Mouse (Mus musculus): ENCODE measurements around the gene Ubap2l. TPM values are rescaled to one million over a fixed set of nuclear protein-coding genes. Genes with fewer than 3 reads are reported as not detected.

The Ubap2l gene
- total RNA-seq, 2 experiments from 2014 or later: 152 to 166 TPM

DNA sequence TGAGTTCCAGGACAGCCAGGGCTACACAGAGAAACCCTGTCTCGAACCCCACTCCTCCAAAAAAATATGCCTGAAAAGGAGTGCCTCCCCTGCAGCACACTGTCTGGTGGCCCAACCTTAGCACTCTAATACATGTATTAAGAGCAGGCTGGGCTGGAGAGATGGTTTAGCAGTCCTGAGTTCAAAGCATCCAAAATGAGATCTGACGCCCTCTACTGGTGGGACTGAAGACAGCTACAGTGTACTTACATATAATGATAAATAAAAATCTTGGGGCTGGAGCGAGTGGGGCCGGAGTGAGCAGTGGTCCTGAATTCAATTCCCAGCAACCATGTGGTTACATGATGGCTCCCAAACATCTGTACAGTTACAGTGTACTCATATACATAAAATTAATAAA lies 85.5 kb downstream of the Ubap2l start:
- DNase-seq: no peak

DNA sequence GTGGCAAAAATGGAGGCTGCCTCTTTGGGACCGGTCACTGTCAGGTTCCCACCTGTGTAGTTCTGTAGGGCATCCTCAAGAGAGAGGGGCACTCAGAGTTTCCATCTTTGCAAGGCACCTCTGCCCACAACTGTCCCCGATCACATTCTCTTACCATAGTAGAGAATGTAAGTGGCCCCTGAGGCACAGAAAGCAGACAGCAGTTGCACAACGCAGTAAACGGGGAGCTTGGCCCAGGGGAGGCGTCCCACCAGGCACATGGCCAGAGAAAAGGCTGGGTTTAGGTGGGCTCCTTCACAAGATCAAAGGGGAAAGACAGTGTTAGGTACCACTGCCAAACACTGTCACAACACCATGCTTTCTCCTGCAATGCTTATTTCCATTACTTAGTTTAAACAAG lies 86.5 kb downstream of the Ubap2l start:
- no peak for DNase-seq

DNA sequence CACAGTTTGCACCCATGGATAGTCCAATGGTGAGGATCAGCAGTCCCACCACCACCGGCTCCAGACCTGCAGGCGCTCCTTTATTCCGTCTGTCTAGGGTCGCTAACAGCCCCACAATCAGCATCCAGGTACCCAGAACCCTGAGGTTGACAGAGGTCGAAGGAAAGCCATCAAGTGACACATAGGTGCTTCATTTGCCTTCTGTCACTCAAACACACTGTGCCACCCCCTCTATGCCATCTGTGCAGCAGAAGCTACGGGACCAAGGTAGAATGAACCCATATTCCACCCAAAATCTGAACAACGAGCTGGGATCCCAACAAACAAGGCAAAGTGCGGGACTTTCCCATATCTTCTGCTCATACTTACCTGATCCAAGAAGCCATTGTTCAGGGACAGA lies 86.9 kb downstream of the Ubap2l start:
- no peak for DNase-seq

DNA sequence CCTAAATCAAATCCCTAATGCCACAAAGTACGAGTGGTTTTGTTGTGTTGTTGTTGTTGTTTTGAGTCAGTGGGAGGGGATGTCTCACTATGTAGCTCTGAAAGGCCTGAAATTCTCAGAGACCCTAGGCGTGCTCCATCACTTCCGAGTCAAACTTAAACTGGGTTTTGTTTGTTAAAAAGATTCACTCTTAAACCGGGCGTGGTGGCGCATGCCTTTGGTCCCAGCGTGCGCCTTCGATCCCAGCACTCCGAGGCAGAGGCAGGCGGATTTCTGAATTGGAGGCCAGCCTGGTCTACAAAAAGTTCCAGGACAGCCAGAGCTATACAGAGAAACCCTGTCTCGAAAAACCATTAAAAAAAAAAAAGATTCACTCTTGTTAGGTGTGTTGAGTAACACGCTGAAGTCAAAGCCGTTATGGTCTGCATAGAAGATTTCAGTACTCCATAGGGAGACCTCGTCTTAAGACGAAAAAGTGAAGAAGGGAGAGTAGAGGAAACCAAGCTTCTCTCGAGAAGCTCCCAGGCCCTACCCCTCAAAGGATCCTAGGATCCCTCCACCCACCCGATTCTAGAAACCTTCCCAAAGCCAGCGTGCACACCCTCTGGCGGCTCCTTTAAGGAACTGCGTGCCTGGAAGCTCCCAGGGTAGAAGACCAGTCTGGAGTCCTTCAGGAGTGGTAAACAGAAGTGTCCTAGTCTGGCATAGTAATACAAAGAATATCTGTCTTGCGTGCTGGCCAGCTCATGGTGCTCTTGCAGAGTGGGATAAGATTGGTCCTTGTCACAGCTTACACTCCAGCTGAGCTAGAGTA lies 88.3 kb downstream of the Ubap2l start:
- DNase-seq: peak; percentile 77

DNA sequence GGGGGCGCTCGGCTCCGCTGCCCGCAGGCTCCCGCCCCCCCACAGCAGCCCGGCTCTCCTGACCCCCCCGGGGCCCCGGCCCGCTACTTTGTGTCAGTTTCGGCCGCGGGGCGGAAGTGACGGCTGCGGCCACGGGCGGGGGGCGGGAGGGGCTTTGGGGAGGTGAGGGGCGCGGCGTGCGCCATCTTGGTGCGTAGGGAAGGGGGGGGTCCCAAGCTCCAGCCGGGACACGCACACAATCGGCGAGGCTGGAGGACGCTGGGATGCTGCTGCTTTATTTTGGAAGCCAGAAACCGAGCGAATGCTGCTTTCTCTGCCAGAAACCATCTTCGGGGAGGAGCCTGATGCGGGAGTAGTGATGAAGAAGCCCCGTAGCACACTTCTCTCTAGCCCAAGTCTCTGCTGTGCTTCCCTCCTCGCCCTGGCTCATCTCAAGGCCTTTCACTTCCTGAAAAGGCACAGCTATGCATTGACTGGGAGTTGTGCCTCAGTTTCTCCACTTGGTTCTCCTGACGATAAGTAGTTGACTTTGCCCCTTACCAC lies 89.1 kb downstream of the Ubap2l start, which contains the start of gene Atp8b2:
Atp8b2 (minus strand) TSS at position 288 of the 543 bp plus-strand sequence.
- DNase-seq: peak; percentile 74

DNA sequence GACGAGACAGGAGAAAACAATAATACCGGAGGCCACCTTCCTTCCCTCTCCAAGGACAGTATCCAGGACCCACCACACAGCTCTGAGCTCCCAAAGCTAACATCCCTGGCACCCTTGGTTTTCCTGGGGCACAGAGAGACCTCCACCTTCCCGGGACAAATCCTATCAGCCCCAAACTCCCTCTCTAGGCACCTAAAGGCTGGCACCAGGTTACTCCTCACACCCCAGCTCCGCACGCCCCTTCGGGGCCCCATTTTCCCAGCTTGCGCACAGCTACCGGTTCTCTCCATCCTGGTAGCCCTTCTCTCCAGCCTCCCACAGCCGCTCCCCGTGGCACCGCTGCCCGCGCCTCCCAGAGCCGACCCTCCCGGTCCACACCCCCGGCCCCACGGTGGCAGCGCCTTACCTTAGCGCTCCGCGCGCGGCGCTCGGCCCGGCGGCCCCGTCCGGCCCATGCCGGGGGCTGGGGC lies 89.6 kb downstream of the Ubap2l start:
- no peak for DNase-seq

DNA sequence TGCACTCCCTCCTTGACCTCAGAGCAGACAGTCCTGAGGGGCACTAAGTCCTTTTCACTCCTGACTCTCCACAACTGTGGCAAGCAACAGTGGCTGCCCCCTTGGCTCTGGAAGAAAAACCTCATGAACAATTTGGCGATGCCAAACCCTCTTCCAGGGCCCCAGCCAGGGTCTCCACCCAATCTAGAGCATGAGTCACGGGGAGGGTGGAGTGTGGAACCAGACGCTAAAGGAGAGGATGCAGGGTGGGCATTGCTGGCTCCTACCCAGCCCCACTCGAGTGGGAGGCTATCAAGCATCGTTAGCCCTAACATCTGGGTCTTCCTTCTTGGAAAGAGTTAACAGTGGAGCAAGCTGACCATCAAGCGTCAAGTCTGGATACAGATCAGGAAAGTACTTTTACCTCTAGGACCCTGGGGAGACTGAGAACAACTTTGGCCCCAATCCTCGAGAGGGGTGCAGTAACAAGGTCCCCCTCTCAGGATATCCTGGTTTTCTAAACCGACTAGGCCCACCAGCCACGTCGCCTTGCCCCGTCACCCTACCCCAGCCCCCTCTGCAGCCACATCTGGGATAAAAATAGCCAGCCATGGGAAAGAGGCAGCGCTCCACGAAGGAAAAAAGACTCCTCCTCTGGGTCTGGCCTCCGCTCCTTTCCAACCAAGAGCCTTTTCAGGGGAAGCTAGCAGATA lies 90.2 kb downstream of the Ubap2l start:
- peak; percentile 56 for DNase-seq

DNA sequence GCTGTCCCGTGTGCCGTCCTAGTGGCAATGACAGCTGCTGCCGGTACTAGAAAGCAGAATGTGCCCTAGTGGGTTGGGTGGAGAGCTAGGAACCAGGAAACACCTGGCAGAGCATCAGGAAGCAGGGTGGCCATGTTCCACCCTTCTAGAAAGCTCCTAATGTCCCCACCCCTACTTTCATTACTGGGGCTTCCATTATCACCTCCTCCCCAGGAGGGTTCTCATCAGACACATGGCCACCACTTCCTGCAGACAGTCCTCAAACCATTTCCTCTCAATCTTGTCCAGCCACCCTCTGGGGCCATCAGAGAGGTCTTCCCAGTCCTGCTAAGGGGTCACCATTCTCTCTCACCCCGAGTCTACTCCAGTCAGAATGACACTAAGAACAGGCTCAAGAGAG lies 91.0 kb downstream of the Ubap2l start:
- no peak for DNase-seq

DNA sequence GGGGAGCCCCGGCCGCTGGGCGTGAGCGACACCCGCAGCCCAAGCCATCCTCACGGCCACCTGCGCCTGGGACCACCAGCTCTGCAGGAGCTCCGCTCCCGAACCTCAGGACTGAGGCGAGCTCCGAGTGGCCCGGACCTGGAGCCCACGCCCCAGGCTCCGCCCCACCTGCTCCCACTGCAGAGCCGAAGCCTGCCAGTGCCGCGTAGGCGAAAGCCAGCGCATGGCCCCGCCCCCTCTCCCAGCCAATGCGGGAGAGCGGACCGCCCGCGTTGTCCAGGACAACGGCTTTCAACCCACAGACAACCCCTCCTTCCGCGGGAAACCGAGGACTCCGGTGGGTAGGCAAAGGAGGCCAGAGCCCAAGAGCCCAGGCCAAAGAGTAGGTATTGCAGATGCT lies 92.0 kb downstream of the Ubap2l start:
- DNase-seq: peak; percentile 96

DNA sequence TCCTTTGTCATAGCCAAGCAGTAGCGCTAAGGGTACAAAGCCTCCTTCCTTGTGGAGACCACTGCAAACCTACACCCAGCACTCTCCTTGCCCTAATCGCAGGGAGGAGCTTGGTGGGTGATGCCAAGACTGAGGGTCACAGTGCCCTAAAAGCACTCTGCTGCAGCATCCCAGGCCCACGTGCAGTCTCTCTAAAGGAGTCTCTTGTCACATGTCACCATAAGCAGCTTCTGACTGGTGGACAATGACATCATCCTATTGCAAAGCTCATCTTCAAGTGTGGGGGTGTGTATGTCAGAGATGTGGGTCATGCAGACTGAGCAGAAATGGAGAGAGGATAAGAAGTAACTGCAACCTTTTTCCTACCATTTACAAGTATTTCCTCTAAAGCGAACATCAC lies 93.0 kb downstream of the Ubap2l start:
- DNase-seq: no peak

DNA sequence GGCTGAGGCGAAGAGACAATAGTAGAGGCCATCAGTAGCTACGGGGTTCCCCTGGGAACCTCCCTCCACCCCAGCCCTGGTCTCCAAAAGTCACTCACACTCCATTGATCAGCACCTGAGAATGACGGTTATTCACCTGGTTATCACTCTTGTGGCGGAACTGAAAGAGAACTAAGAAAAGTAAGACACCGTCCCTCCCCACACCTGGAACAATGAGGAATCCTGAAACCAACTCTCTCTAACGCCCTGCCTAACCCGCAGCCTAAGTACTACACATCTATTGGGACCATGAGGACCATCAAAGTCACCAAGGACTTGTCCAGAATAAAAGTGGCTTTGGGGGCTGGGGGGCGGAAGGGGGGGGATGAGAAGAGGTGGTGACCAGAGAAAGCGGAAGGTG lies 94.5 kb downstream of the Ubap2l start:
- no peak for DNase-seq

DNA sequence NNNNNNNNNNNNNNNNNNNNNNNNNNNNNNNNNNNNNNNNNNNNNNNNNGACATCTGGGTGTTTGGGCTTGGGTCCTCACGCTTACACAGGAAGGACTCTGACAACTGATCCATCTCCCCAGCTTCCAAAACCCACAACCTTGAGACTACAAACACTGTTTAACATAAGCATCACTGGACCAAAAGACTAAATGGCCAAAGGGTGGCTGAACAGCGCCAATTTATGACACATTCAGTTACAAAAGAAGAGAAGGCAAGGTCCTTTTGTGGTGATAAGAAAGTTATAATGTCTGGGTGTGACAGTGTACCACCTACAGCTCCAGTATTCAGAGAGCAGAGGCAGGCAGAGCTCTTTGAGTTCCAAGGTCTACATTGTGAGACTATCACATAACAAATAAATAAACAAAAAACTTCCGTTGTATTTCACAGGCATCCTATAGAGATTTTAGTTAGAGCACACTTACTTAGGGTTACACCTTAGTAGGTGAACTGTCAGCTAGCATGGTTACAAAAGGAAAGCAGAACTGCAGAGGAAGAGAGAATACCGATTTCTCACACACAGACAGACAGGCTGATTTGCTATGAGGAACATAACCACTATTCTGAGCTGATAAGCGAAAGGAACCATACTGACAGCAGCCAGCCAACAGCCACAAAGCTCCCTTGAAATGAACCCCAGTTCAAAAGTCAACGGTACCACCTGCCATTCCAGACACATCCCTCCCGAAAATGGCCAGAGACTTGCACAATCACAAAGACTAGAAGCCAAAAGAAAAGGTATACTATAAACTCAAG lies 96.1 kb downstream of the Ubap2l start:
- no peak for DNase-seq

DNA sequence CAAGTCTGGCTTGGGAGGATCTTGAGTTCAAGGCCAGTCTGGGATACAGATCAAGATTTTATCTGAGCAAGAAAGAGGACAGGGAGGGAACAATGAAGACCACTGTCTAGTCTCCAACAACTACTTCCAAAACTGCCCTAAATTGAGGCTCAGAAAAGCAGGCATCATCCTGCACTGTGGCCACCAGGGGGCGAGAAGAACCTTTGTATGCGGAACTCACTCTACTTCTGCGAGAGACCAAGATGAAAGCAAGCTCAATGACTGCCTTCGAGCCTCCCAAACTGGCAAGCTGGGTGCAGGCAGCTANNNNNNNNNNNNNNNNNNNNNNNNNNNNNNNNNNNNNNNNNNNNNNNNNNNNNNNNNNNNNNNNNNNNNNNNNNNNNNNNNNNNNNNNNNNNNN lies 99.0 kb downstream of the Ubap2l start:
- DNase-seq: peak; percentile 86

Small RNAs within 50 kb of the gene (microRNA-seq; reads per million reads assigned to microRNA genes)
- gene Mir190b (7.4 reads per million, percentile 10 among the genes with 10 or more reads in this experiment), gene Mir7669 (not detected)

Other genes starting within 250 kb of the Ubap2l start
- gene She, start 221.3 kb downstream of the Ubap2l start, total RNA-seq (2021): 10 to 100 TPM; 14.9 to 17.5 TPM
- gene Il6ra, start 139.4 kb downstream of the Ubap2l start, total RNA-seq (2021): 10 to 100 TPM in 1 of 2 experiments, 1 to 10 TPM in 1; 7.2 to 17.2 TPM
- 10 to 100 TPM; 44.3 to 52.3 TPM for gene Atp8b2, start 89.1 kb downstream of the Ubap2l start, total RNA-seq (2021)
- gene Hax1, start 53.8 kb downstream of the Ubap2l start, total RNA-seq (2021): 100 to 1,000 TPM in 1 of 2 experiments, 10 to 100 TPM in 1; 92.7 to 110 TPM
- 10 to 100 TPM; 64.6 to 66.5 TPM for gene 4933434E20Rik, start 992 bp downstream of the Ubap2l start, total RNA-seq (2021)
- gene Tpm3, start 20.0 kb upstream of the Ubap2l start, total RNA-seq (2021): 100 to 1,000 TPM; 165 to 251 TPM
- gene Nup210l, start 51.5 kb upstream of the Ubap2l start, total RNA-seq (2021): under 1 TPM; 0.24 to 0.42 TPM
- 1,000 to 10,000 TPM; 1,820 to 1,837 TPM for gene Rps27, start 161.0 kb upstream of the Ubap2l start, total RNA-seq (2021)
- 10 to 100 TPM; 30.6 to 39.6 TPM for gene Rab13, start 161.1 kb upstream of the Ubap2l start, total RNA-seq (2021)
- 10 to 100 TPM; 57.2 to 57.9 TPM for gene Jtb, start 179.0 kb upstream of the Ubap2l start, total RNA-seq (2021)
- under 1 TPM; 0.36 to 0.55 TPM for gene Creb3l4, start 190.9 kb upstream of the Ubap2l start, total RNA-seq (2021)
- gene Slc39a1, start 195.5 kb upstream of the Ubap2l start, total RNA-seq (2021): 100 to 1,000 TPM; 114 to 118 TPM
- gene Crtc2, start 201.5 kb upstream of the Ubap2l start, total RNA-seq (2021): 10 to 100 TPM; 36.1 to 47.7 TPM
- 10 to 100 TPM in 1 of 2 experiments, 1 to 10 TPM in 1; 8.5 to 17.0 TPM for gene Dennd4b, start 212.6 kb upstream of the Ubap2l start, total RNA-seq (2021)
- 10 to 100 TPM; 55.5 to 65.9 TPM for gene Gatad2b, start 240.6 kb upstream of the Ubap2l start, total RNA-seq (2021)

Measured in adrenal gland, postnatal 10 days (tissue).